Comparison of ENCODE assay signal across 8 mouse cellular contexts in genomic region chr14:73238498-73239250, GRCm38 (mm10). TPM values are rescaled to one million over a fixed set of nuclear protein-coding genes. Genes with fewer than 3 reads are reported as not detected.
DNase-seq lines count a peak whose midpoint lies in the region; ATAC-seq and TF ChIP-seq lines count a peak whose summit lies in the region.

No protein-coding gene starts in this region.

- DNase-seq in adrenal gland, adult 18-20 months (ENCODE audit: low spot score in 2 of 2) = peak; percentile 33 to 39
- DNase-seq in liver, embryonic 11.5 days (ENCODE audit: low spot score) = peak; percentile 56
- peak; percentile 67 for DNase-seq in midbrain, postnatal 0 days (ENCODE audit: low spot score)
- peak; percentile 37 to 51 for DNase-seq in thymus, postnatal 10 days (ENCODE audit: low spot score in 2 of 2)

- H3K9me3 ChIP-seq in erythroblast, embryonic 14.5 days (ENCODE audit: control insufficient read depth, low read length) = no peaks in the 10 kb centered on the region
- no peaks in the 10 kb centered on the region for H3K9me3 ChIP-seq in forebrain, embryonic 12.5 days
- no peaks in the 10 kb centered on the region for H3K9me3 ChIP-seq in hindbrain, embryonic 15.5 days
- no peaks in the 10 kb centered on the region for H3K9me3 ChIP-seq in liver, embryonic 11.5 days (ENCODE audit: control insufficient read depth, low read length)
- H3K9me3 ChIP-seq in midbrain, postnatal 0 days (ENCODE audit: low read length) = no peaks in the 10 kb centered on the region

- peaks cover 72% of the 10 kb centered on the region for H3K36me3 ChIP-seq in erythroblast, embryonic 14.5 days (ENCODE audit: control insufficient read depth)
- H3K36me3 ChIP-seq in forebrain, embryonic 12.5 days (replicated peaks) = no peaks in the 10 kb centered on the region; the same call in 1 of the 2 replicates
- no peaks in the 10 kb centered on the region for H3K36me3 ChIP-seq in hindbrain, embryonic 15.5 days
- H3K36me3 ChIP-seq in liver, embryonic 11.5 days (ENCODE audit: control insufficient read depth, insufficient read depth, low read length) = no peaks in the 10 kb centered on the region
- no peaks in the 10 kb centered on the region for H3K36me3 ChIP-seq in midbrain, postnatal 0 days (ENCODE audit: insufficient read depth, low read length)

- H3K4me3 ChIP-seq in erythroblast, embryonic 14.5 days (replicated peaks) = peak overlapping the region; percentile 53
- H3K4me3 ChIP-seq in forebrain, embryonic 12.5 days (replicated peaks) = peak overlapping the region; percentile 51
- peak overlapping the region; percentile 46 for H3K4me3 ChIP-seq in hindbrain, embryonic 15.5 days
- peak overlapping the region; percentile 57 for H3K4me3 ChIP-seq in liver, embryonic 11.5 days (ENCODE audit: low read depth, low read length)
- H3K4me3 ChIP-seq in midbrain, postnatal 0 days (ENCODE audit: low read depth, low read length) = peak overlapping the region; percentile 38

- TF ChIP-seq CTCF in midbrain, postnatal 0 days (IDR thresholded peaks at IDR 0.05) = no peak

- peak overlapping the region; percentile 91 for H3K27ac ChIP-seq in forebrain, embryonic 12.5 days
- peak overlapping the region; percentile 83 for H3K27ac ChIP-seq in hindbrain, embryonic 15.5 days (replicated peaks)
- H3K27ac ChIP-seq in liver, embryonic 11.5 days (ENCODE audit: low read depth, low read length) = peak overlapping the region; percentile 85
- H3K27ac ChIP-seq in midbrain, postnatal 0 days (ENCODE audit: low read depth, low read length) = peak overlapping the region; percentile 67

- peak overlapping the region; percentile 68 for H3K9ac ChIP-seq in forebrain, embryonic 12.5 days
- H3K9ac ChIP-seq in hindbrain, embryonic 15.5 days = peak overlapping the region; percentile 30
- peak overlapping the region; percentile 72 for H3K9ac ChIP-seq in liver, embryonic 11.5 days (ENCODE audit: low read depth, low read length)
- H3K9ac ChIP-seq in midbrain, postnatal 0 days (replicated peaks; ENCODE audit: low read length, poor library complexity, severe bottlenecking) = peak overlapping the region; percentile 51

- WGBS in forebrain, embryonic 12.5 days = under 1% methylated on average over 20 of the region's 20 CpGs
- 1% methylated on average over 20 of the region's 20 CpGs for WGBS in hindbrain, embryonic 15.5 days
- WGBS in liver, embryonic 11.5 days = under 1% methylated on average over 20 of the region's 20 CpGs
- WGBS in midbrain, postnatal 0 days = 8% methylated on average over 20 of the region's 20 CpGs

- peaks cover 31% of the 10 kb centered on the region for H3K4me1 ChIP-seq in erythroblast, embryonic 14.5 days (ENCODE audit: control insufficient read depth)
- H3K4me1 ChIP-seq in forebrain, embryonic 12.5 days = peaks cover 11% of the 10 kb centered on the region
- H3K4me1 ChIP-seq in hindbrain, embryonic 15.5 days (replicated peaks) = peaks cover 20% of the 10 kb centered on the region
- peaks cover 13% of the 10 kb centered on the region for H3K4me1 ChIP-seq in liver, embryonic 11.5 days (replicated peaks; ENCODE audit: control insufficient read depth, insufficient read depth, low read length)
- H3K4me1 ChIP-seq in midbrain, postnatal 0 days (ENCODE audit: insufficient read depth, low read length) = peaks cover 3% of the 10 kb centered on the region; the same call in 1 of the 2 replicates

- no peaks in the 10 kb centered on the region for H3K27me3 ChIP-seq in erythroblast, embryonic 14.5 days (ENCODE audit: control insufficient read depth)
- H3K27me3 ChIP-seq in forebrain, embryonic 12.5 days = no peaks in the 10 kb centered on the region
- H3K27me3 ChIP-seq in hindbrain, embryonic 15.5 days = no peaks in the 10 kb centered on the region
- H3K27me3 ChIP-seq in liver, embryonic 11.5 days (replicated peaks; ENCODE audit: control insufficient read depth, insufficient read depth, low read length) = no peaks in the 10 kb centered on the region
- H3K27me3 ChIP-seq in midbrain, postnatal 0 days (ENCODE audit: insufficient read depth, low read length) = no peaks in the 10 kb centered on the region

- peak overlapping the region; percentile 58 for H3K4me2 ChIP-seq in forebrain, embryonic 12.5 days
- H3K4me2 ChIP-seq in hindbrain, embryonic 15.5 days = peak overlapping the region; percentile 57
- H3K4me2 ChIP-seq in liver, embryonic 11.5 days = peak overlapping the region; percentile 68
- peak overlapping the region; percentile 56 for H3K4me2 ChIP-seq in midbrain, postnatal 0 days (ENCODE audit: low read depth, low read length, poor library complexity, severe bottlenecking)

- no peak; the same call in 1 of the 2 replicates for ATAC-seq in erythroblast, adult 5-6 weeks (replicated peaks; ENCODE audit: low FRiP score, poor library complexity, severe bottlenecking)
- peak; percentile 84 for ATAC-seq in forebrain, embryonic 12.5 days (ENCODE audit: low FRiP score)
- ATAC-seq in hindbrain, embryonic 15.5 days (ENCODE audit: low FRiP score, low read depth) = peak; percentile 86
- peak; percentile 77 for ATAC-seq in liver, embryonic 11.5 days (replicated peaks; ENCODE audit: low FRiP score)
- ATAC-seq in midbrain, postnatal 0 days (ENCODE audit: low FRiP score) = peak; percentile 68; the same call in 1 of the 2 replicates

RNA-seq across cellular contexts. Expression of gene Lpar6, which starts 1.0 kb away (rescaled TPM):
- not detected in 2 replicates for polyA plus RNA-seq in erythroblast, embryonic 14.5 days (2012)
- 3.8 and 8.8 TPM in 2 replicates for total RNA-seq in erythroblast, adult 5-6 weeks (2015; ENCODE audit: low replicate concordance)
- 1.8 and 4.2 TPM in 2 replicates for total RNA-seq in erythroblast, adult 5-6 weeks (2017; ENCODE audit: low replicate concordance)
- 1 to 10 TPM; 3.4 to 4.0 TPM for total RNA-seq in adrenal gland, adult 18-20 months (2021)
- polyA plus RNA-seq in forebrain, embryonic 12.5 days (2016; fragmentation: Nextera tagmentation; extraction: Ambion mirVana) = 11.8 and 14.2 TPM in 2 replicates
- 4.3 and 5.2 TPM in 2 replicates for polyA plus RNA-seq in hindbrain, embryonic 15.5 days (2015; fragmentation: Nextera tagmentation; extraction: Ambion mirVana)
- polyA plus RNA-seq in liver, embryonic 11.5 days (2014; fragmentation: Nextera tagmentation; extraction: Ambion mirVana) = 9.3 and 9.8 TPM in 2 replicates
- 2.2 and 2.3 TPM in 2 replicates for total RNA-seq in midbrain, postnatal 0 days (2014; rRNA removed)
- polyA plus RNA-seq in midbrain, postnatal 0 days (2015; fragmentation: Nextera tagmentation; extraction: Ambion mirVana) = 1.3 and 1.8 TPM in 2 replicates
